Mouse (Mus musculus) heart, postnatal 0 days (tissue): Measurements from ENCODE around the gene Cab39.

ENCODE experiments used
- CTCF ChIP-seq: IDR thresholded peaks from 2 replicates; pipeline ENCODE4 v1.5.1; 2016; ENCODE audit warnings: antibody characterized with exemption, control low read depth, low read depth
- EP300 ChIP-seq: IDR thresholded peaks from 2 replicates; pipeline ENCODE4 v1.6.1; 2016; ENCODE audit warnings: antibody characterized with exemption, low read depth

DNA sequence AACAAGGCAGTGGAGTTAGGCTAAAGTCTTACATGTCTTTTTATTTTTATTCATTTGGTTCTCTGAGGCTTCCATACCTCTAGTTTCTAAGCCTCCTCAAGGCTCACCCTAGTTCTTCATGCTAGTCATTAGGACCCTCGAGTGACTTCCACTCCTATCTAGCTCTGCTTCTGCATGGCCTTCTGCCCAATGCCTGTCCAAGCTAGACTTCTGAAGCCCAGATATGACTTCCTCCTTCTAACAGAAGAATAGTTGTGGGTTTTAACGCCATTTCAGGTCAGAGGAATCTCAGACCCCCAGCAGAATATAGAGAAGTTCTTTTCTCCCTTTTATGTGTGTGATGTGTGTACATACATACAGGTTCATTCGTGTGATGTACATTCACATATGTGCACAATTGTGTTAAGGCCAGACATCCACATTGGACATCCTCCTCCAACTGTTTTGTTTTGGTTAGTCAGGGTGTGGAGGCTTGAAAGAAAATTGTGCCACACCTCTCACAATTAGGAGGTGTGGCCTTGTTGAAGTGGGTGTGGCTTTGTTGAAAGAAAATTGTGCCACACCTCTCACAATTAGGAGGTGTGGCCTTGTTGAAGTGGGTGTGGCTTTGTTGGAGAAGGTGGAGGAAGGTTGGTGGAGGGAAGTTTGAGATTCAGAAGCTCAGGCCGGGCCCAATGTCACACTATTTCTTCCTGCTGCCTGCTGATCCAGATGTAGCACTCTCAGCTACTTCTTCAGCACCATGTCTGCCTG, 13.6 kb upstream of the Cab39 start:
- no peak for TF ChIP-seq EP300
- no peak for TF ChIP-seq CTCF
